Mouse (Mus musculus): ENCODE measurements at regions not wholly inside any gene's neighbourhood (a gene's known extent, or its start where the extent isn't known, plus 50 kb on each side); places are given as distances from the start of the nearest gene placed in this dataset.

- DNase-seq (ENCODE audit: low read depth) = no peak
Observed at GRCm38 (mm10) chr11:84638353-84638752, 113.0 kb upstream of the Lhx1 start.

DNA sequence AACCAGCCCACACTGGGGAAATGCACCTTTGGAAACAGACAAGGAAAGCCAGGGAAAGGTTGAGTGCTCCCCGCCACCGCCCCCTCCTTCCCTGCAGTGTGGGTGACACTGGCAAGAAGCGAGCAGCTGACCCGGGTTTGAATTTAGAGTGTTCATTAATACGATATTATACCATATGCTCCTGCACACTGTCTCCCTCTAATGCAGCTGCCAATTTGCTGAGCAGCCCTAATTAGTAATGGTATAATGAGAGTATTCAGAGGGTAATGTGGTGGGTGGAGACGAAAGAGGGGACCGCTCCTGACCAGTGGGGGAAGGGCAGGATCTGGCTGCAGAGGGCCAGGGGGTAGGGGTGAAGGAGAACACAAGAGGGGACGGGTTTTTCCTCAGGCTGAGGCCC, 111.9 kb upstream of the Lhx1 start:
- DNase-seq (ENCODE audit: low read depth) = no peak

DNA sequence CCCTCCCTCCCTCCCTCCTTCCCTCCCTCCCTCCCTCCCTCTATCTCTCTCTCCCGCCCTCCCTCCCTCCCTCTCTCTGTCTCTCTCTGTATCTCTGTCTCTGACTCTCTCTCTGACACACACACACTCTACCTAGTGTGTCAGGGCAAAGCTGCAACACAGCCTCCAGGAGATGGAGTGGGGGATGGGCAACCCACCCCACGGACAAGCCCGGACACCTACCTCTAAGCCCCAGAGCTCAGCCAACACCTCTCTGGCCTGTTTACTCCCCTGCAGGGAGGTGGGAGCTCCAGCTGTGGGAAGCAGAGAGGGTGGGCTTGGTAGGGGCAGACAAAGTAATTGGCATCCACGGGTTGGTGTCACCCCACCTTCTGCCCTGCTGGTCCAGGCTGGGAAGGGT, 109.7 kb upstream of the Lhx1 start:
- DNase-seq (ENCODE audit: low read depth) = no peak

DNA sequence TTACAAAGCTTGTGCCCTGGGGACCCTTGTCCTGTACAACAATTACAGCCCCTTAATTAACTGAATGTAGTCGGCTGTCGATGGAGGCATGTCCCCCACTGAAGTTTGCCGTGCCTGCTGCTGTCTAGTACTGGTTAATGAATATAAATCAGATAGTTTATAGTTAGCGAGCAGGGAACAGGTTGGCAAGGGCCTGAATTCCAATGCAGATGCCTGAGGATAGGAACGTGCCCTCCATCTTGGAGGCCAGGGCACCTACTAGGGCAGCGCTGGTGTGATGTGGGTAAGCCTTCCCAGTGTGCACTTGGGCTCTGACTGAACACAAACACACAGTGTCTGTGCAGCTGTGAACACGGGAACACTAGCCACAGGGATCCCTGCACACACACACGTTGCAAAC, 108.0 kb upstream of the Lhx1 start:
- no peak for DNase-seq (ENCODE audit: low read depth)

DNA sequence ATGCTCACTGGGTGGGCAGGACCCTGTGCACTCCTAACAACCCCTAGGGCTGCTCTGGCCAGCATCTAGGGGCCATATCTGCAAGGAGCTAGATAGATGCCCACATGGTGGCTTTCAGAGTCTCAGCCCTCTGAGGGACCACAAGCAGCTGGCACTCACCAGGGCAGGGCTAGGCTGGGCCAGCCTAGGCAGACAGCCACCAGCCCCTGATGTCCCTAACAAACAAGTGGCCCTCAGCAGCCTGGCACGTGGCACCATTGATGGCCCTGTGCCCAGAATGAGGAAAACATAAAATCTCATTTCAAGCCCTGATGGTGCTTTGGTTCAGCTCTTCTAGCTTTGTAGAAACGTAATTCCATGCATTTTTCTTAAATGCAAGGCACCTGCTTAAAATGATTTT, 102.8 kb upstream of the Lhx1 start:
- DNase-seq (ENCODE audit: low read depth) = no peak

DNA sequence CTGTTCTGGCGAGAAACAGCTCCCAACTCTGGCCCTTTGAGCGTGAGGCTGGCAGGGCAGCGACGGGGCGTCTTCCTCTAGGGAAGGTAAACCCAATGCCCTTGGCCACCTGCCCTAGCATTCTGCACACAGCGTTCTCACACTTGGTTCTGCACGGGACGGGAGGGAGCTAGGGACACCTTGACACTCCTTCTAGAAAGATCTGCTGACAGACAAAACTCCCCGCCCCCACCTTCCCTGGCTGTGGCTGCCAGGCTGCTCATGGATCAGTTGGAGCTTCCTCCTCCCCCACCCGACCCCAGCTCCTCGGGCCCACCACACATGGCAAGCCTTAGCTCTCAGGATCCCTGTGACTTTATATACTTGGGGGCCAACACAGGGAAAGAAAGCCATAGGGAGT, 102.3 kb upstream of the Lhx1 start:
- DNase-seq (ENCODE audit: low read depth) = no peak

DNA sequence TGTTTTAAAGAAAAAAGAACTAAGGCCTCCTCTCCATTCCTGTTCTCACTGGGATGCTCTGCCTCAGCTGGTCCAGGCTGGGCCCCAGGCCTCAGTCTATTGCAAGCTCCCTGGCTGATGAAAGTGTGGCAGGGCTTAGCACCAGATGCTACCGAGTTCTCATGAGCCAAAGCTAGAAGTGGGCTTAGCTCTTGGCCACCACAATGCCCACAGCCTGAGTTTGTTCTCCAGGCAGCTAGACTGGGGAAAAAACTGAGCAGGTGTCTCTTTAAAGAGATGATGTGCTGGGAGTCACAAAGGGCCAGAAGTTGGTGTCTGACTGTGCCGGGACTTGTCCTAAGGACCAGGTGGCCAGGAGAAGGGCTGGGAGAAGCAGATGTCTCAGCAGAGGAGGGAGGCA, 101.9 kb upstream of the Lhx1 start:
- DNase-seq (ENCODE audit: low read depth) = no peak

- no peak for DNase-seq (ENCODE audit: low read depth)
Observed at GRCm38 (mm10) chr11:84624100-84624499, 98.8 kb upstream of the Lhx1 start.

DNA sequence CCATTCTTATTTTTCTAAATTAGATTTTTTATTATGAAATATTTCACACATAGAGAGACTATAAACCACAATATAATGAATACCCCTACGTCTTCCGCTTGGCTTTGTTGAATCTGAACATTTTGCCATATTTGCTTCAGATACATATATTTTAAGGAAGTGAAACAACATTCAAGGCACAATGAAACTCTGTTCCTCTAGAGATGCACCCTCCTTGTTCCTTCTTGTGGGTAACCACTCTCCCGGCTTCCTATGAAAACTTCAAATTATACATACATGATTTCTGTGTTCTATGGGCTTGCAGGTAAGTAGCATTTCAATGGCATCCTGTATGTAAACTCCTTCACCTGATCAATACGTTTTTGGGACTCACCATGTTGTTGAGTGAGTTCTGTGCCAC, 94.4 kb upstream of the Lhx1 start:
- no peak for DNase-seq (ENCODE audit: low read depth)

- peak; percentile 31 for DNase-seq (ENCODE audit: low read depth)
Observed at GRCm38 (mm10) chr11:84618576-84618975, 93.2 kb upstream of the Lhx1 start.

GRCm38 (mm10) chr11:84612982-84613720, 87.8 kb upstream of the Lhx1 start:
- DNase-seq (ENCODE audit: low read depth) = no peak

GRCm38 (mm10) chr11:84611625-84611879, 86.2 kb upstream of the Lhx1 start:
- DNase-seq (ENCODE audit: low read depth) = no peak

- DNase-seq (ENCODE audit: low read depth) = no peak
Observed at GRCm38 (mm10) chr11:84610774-84611624, 85.7 kb upstream of the Lhx1 start.

GRCm38 (mm10) chr11:84604781-84605180, 79.4 kb upstream of the Lhx1 start:
- no peak for DNase-seq (ENCODE audit: low read depth)

GRCm38 (mm10) chr11:84599267-84599841, 74.0 kb upstream of the Lhx1 start:
- DNase-seq (ENCODE audit: low read depth) = no peak

DNA sequence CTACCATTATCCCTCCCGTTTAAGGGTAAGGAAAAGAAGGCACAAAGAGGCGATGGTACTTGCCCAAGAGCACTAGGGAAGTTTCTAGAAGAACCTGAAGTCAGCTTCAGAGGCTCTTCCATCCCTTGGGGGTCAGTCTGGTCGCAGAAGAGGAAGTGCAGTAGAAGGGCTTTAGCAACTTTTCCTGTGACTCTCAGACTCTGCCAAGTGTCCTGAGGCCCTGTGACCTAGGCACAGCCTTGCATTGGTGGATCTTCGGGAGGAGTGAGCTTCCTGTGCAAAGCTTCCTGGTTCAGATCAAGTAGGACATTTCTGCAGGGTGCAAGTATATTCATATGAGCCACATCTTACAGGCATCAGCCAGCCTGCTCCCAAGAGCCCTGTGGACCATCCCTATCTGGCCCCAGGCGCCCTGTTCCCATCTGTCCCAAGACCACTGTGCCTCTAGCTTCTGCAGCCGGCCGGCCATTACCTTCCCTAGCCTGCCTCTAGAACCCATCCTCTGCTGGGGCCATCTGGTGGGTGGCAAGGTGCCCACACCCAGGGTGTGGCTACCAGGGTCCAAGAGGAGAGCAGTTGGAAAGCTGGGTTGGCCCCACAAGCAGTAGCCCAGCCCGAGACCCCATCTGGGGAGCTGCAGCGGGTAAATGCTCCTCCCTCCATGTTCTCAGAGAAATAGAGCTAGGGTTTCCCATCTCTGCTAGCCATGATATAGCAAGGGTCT, 72.4 kb upstream of the Lhx1 start:
- no peak for DNase-seq (ENCODE audit: low read depth)

DNA sequence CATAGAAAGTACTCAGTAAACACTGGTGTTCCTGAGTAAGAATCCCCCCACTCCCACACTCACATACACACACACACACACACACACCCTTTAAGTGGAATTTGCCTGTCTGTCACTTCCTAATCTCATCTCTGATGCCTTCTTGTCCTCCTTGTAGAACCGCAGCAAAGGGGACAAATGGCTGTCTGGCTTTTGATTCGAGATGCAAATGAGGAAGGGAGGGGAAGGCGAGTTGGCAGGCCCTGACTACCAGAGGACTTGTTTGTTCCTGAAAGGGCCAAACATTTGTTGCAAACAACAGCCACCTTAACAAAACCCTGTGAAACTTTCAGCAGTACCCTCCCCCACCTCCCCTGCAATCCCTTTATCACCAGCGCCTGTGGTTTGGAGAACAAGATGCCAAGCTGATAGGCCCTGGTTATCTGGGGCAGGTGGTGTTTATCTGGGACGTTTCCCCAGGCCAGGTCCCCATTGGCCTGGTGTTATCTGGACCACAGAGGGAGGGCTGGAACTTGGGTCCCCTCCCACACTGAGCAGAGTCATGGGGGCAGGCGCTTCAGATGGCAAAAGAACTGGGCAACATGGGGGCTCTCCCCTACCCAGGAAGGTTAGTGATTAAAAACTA, 67.5 kb upstream of the Lhx1 start:
- DNase-seq (ENCODE audit: low read depth) = no peak

- DNase-seq (ENCODE audit: low read depth) = no peak
Observed at GRCm38 (mm10) chr11:84587107-84587506, 61.8 kb upstream of the Lhx1 start.

- DNase-seq (ENCODE audit: low read depth) = no peak
Observed at GRCm38 (mm10) chr11:84585626-84586025, 60.3 kb upstream of the Lhx1 start.

DNA sequence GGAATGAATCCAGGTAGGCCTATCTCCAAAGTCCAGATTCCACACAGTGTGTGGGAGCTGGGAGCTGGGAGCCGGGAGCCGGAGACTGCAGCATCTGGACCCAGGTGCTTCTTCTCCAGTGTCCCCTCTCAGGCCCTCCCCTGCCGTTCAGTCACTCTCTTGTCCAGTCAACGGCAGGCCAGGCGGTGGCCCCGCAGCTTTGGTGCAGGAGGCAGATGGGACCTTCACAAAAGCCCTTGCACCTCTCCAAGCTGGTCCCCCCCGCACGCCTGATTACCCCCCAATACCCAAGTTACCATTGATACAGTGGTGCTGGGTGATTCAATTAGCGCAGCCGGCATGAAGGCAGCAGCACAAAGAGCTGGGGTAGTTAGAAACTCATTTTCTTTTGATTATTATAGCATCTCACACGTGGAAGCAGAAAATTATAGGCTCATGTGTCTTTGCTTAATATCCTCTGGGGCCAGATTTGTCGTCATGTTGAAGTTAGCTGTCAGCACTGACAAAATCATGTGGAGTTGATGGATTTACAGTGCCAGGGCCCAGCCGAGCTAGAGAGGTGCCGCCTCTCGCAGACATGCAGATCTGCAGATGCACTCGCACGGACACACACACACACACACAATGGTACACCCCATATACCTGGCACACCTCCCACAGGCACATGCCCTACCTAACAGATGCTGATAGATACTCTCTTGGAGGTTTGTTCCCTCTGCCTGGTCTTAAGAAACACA, 53.6 kb upstream of the Lhx1 start:
- DNase-seq (ENCODE audit: low read depth) = no peak
